Mouse (Mus musculus): ENCODE measurements at regions not wholly inside any gene's neighbourhood (a gene's known extent, or its start where the extent isn't known, plus 50 kb on each side); places are given as distances from the start of the nearest gene placed in this dataset.

DNA sequence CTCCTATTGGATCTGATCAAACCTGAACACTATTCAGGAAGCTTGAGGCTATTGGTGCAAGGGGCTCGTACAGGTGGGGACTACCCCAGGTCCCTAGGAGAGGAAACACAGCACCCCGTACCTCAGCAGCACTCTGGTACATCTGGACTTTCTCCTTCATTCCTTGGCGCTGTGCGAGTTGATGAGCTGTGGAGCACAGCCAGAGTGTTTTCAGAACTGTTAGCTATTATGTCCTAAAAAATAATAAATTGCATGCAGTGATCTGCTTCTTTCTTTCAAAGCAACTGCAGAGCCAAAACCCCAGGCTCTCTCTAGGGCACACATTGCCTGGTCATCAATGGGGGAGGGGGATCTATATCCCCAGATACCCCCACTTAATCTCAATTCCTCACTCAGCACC lies 122.6 kb downstream of the Gm12728 start:
- DNase-seq (ENCODE audit: low spot score): no peak

DNA sequence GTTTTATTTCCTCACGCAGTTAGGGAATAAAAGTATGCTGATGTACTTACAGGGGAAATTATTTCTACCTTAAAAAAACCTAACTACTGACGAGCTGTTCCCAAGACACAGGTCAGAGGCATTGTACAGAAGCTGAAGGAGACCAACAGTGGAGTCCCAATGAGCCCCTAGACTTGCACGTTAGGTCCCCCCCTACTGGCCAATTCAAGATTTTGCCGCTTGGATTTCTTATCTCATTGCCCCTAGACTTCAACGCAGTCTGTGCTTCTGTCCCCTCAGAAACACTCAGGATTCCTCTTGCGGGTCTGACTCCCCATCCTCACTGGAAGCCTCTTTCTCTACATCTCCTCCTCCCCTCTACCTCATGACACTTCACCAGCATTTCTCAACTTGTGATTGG lies 125.3 kb downstream of the Gm12728 start:
- no peak for DNase-seq (ENCODE audit: low spot score)

DNA sequence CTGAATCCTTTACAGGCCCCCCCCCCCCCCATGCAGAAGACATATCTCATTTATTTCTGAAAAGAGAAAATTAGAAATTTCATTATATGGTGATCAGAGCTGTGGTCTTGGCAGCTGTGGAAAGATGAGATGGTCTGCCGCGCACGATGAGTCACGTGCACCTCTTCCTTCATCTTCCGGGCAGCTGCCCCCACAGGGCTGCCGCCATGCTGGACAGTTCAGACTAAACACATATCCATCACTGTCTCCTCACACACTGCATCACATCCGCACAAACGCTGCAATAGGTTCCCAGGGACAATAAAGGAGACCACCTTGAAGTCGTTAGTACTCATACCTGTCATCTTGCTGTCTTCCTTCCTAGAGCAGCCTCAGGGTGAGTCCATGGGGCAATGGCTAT lies 126.6 kb downstream of the Gm12728 start:
- no peak for DNase-seq (ENCODE audit: low spot score)

DNA sequence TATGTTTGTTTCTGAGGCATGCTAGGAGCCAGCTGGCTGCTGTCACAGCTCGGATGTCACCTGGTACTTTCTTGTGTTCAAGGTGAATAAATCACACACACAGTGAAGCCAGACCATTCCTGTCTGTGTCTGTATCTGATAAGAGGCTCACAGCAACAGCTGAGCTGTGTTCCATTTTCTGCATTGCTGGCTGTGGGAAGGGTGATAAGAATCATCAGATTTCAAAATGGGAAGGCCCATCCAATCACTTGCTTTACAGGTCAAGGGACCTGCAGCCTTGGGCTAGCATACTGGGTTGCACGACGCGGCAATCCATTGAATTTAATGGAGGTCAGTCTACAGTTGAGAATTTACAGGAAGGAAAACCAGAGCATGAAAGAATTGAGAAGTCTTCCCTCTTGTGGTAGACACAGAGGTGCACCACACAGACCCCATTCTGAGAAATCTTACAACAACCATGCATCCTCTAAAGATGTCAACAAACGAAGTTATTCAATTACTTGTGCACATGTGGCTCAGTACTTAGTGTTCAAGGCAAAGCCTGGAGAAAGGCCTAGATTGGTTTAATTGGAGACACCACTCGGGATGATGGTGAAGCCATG lies 135.2 kb downstream of the Gm12728 start:
- no peak for DNase-seq (ENCODE audit: low spot score)

DNA sequence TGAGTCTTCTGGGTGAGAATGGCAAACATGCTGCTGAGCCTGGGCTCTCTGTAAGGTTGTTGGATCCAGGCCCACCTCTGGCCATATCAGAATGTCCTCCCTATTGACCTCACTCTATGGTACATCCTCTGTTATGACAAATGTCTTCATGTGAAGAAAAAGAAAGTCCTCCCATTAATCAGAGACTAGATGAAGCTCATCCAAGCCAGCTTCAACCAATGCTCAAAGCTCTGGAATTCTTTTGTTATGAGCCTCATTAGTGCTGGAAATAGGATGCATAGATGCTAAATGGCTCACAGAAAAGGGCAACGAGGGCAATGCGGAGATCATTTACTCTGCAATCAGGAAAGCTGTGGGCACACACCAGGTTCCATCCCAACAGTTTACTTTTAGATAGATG lies 135.8 kb downstream of the Gm12728 start:
- no peak for DNase-seq (ENCODE audit: low spot score)

DNA sequence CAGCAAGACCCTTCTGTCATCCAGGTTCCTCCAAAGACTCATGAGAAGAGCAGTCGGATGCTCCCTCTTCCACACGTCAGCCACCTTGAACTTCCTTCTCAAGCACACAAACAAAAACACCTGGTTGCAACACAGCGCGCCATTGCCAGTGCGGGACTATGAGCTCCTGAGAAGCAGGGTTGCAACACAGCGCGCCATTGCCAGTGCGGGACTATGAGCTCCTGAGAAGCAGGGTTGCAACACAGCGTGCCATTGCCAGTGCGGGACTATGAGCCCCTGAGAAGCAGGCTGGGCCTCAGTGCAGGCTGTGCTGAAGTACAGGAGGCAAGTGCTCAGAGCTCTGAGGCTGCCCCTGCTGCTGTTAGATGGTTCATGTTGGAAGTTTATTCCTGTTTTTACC lies 140.0 kb downstream of the Gm12728 start:
- DNase-seq (ENCODE audit: low spot score): no peak

DNA sequence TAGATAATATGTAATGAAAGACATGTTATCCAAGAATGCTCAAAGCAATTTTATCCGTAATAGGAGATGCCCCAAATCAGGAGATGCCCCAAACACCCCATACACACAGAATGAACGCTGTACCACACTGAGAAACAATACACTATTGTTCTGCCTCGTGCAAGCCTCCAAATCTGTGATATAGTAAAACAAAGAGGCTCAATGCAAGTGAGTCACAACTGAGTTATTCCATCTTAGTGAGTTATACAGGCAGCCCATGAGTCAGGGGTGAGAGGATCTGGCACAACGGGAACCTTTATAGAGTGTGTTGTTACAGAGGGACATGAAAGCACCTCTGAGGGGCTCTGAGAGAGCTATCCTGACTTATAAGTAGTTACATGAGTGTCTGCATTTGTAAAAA lies 145.3 kb downstream of the Gm12728 start:
- no peak for DNase-seq (ENCODE audit: low spot score)

DNA sequence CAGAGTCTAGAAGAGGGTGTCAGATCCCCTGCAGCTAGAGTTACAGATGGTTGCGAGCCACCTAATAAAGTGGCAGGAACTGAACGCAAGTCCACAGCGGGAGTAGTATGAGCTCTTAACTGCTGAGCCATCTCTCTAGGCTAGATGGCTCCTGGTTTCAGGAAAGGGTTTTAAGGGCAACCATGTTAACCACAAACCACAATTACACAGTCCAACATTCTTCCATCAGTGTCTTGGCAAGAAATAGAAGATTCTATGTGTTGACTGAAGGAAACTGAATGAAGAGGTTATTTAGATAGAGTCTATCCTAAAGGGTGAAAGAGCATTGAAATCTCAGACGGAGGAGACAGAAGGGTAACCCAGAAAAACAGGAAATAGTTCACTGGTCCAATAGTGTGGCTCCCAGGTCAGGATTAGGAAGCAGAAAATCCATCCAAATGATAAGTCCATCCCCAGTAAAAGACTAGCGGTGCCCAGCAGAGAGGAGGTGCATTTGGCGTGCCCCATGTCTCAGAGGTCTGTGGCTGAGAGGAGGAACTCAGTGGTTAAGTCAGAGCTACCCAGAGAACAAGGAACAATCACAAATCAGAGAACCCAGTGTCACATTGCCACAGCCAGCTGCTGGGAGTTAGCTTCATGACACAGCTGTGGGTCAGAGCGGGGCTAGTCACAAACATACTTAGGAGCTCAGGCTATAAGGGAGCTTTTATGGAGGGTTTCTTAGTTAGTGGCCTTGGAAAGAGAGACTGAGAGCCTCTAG lies 147.3 kb downstream of the Gm12728 start:
- DNase-seq (ENCODE audit: low spot score): no peak

DNA sequence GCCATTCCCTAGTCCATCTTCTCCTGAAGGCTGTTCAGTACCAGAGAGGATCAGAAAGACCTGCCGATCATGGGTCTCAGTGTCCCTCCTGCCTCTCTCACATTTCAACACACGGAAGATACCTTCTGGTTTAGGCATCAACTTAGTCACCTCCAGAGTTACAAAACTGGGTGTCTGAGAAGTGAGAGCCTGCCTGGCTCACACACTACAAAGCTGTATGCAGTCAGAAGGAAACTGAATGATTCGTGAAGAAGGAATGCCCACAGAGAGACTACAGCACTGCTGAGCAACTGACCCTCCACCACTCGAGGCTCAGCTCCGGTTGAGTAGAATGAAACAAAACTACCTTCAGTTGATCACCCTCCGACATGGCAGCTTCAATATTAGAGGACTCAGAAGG lies 147.9 kb downstream of the Gm12728 start:
- DNase-seq (ENCODE audit: low spot score): no peak

DNA sequence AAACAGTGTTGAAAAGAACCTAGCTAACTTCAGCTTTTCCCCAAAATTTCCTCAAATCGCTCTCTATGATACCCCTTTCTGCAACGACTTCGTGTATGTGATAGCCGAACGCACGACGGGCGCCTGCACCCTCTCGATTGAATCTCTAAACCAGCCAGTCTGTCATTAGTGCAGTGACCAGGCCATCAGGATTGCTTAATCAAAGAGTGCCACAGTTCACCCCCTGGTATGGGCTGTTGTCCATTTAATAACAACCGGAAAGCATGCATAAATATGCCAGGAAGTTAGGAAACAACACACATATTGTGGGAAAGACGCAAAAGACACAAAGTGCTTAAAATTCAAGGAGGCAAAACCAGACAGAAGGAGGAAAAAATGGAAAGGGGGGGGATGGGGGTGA lies 149.2 kb downstream of the Gm12728 start:
- no peak for DNase-seq (ENCODE audit: low spot score)

DNA sequence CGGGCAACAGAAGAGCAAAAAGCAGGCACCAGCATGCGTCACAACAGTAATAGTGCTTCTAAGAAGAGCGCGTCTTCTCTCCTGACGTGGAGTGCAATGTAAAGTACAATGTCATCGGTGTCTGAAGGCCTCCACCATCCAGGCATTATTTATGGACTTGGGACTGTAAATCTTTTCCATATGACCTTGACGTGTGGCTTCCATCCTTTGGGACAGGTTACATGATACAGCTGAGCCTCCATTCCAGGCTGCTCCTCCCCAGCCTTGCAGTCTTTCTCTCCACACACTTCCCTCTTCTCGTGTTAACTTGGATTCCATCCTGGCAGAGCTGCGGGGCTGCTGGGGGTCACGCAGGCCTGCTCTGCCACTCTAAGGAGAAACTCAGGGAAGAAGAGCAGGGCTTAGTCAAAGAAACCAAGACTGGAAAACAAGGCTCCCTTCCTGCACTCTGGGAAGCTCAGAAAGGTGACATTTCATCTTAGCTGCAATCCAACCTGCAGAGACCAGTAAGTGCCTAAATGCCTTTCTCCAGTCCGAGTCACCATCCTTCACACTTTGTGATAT lies 150.0 kb downstream of the Gm12728 start:
- no peak for DNase-seq (ENCODE audit: low spot score)

DNA sequence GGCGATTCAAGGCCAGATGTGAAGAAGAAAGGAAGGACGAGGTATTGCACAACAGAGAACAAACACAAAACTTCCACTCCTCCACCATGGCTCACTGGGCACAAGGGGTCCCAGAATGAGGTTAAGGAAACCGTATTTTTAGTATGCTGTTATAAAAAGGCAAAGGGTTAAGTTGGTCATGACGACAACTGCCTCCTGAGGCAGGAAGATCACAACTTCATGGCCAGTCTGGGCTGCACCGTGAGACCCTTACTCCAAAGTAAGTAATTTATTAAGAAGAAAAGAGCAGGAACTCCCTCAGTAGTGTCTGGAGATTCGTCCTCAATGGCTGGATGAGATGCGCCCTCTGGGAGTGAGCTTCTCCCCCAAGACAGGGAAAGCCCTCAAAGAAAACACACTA lies 151.2 kb downstream of the Gm12728 start:
- no peak for DNase-seq (ENCODE audit: low spot score)

DNA sequence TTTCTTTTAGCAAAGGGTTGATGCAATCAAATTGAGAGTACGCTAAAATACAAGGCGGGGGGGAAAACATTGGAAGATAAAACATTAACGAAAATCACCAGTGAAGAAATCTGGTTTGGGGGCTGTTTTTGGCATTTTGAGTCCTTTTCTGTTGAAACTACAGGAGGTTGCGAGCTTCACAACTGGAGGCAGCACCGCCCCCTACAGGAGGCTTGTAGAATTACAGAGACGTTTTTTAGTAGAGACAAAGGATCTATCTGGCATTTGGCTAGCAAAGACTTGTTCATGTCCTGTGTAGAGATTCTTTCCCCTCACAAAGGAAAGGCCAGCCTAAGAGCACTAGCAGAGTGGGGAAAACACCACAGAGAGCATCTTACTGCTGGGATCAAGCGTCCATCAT lies 152.1 kb downstream of the Gm12728 start:
- no peak for DNase-seq (ENCODE audit: low spot score)

DNA sequence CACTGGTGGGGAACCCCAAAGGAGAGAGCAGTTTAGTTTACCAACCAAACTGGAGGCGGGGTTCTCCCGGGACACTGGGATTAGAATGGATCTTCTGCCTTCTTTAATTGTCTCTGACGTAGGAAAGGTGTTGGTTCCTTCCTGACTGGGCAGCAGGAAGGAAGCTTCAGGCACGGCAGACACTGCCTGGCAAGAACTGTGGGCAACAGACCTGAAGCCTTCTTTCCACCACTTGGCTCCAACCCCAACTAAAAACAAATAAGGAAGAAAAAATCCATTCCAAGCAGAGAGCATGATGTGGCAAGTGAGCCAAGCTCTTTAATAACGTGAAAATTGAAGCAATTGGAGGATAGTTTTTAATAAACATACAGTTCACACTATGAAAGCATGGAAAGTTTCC lies 155.3 kb downstream of the Gm12728 start:
- no peak for DNase-seq (ENCODE audit: low spot score)

DNA sequence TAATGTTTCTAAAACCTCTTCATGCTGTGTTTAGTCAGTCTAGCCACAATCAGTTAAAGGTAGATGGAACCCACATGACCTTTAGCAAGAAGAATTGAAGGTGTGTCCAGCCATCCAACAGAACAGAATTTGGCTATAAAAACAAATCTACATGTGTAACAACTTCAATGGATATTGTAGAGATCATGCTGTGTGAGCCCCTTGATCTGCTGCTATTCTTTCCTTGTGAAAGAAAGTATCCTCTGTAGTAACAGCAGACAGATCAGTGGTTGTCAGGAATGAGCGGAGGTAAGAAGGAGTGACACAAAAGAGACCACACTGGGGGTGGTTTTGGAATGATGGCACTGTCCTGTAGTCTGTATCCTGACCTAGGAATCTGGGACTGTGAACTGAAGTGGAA lies 156.3 kb downstream of the Gm12728 start:
- DNase-seq (ENCODE audit: low spot score): no peak

DNA sequence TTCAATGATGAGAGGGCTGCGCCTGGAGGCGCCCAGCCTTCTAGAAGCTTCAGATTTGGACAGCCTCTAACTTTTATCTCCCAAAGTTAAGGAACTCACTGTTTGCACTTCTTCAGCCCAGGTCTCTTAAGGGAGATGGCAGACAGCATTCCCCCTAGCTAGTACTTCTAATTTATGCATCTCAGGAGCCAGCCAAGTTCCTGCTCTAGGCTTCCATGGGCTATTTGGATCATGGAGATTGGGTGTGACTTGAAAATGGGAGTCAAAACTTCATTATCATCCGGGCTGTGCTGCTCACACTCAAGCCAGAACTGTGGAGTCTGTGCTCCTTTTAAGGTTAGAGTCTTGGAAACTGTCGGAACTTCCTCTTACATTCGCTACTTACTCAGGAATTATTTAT lies 158.7 kb downstream of the Gm12728 start:
- no peak for DNase-seq (ENCODE audit: low spot score)

DNA sequence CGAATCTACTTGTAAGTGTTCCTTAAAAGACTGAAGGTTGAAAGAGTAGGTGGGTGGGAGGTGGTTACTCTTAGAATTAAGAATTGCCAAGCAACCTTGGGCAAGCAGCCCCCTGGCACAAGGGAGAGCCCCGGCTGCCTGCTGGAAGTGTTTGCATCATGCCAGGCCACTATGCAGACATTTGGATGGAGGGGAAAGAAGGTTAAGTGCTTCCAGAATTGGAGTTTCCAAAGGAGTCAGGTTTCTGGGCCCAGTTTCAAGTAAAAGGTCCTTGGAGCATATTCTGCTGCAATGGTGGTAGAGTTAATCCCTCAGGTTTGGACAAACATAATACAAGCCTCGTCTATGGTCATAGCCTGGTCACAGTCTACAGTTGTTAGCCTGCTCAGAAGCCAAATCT lies 162.7 kb downstream of the Gm12728 start:
- DNase-seq (ENCODE audit: low spot score): no peak

DNA sequence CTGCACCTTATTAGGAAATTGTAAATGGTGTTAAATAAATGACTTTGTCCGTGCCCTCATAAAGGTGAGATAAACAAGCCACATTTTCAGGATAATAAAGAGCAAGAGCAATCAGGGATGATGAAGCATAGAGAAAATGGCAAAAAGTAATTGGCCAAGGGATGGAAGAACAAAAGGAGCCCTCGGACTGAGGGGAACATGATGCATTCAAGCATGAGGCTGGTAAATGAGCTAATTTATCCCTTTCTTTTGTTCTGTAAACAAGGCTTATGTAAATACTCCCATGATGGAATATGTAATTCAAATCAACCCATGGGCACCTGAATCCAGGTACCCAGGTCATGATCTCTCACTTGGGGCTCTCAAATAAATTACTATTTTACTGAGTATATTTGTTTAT lies 166.8 kb downstream of the Gm12728 start:
- DNase-seq (ENCODE audit: low spot score): no peak

DNA sequence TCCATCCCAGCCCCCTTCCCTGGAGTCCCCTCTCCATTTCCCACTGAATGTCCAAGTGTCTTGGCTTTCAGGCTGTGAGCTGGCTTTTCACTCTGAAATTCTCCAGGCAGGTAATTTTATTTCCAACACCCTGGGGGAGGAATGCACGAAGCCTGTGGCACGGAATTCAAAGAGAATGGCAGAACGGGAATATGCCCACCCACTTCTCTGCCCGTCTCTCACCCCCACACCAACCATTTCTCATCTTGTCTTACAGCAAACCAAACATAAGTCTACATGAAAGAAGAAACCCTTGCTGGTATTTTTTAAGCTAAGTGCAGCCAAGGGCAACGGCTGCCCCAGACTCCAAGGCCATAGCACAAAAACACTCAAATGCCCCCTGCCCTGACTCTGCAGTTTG lies 168.7 kb downstream of the Gm12728 start:
- DNase-seq (ENCODE audit: low spot score): no peak

DNA sequence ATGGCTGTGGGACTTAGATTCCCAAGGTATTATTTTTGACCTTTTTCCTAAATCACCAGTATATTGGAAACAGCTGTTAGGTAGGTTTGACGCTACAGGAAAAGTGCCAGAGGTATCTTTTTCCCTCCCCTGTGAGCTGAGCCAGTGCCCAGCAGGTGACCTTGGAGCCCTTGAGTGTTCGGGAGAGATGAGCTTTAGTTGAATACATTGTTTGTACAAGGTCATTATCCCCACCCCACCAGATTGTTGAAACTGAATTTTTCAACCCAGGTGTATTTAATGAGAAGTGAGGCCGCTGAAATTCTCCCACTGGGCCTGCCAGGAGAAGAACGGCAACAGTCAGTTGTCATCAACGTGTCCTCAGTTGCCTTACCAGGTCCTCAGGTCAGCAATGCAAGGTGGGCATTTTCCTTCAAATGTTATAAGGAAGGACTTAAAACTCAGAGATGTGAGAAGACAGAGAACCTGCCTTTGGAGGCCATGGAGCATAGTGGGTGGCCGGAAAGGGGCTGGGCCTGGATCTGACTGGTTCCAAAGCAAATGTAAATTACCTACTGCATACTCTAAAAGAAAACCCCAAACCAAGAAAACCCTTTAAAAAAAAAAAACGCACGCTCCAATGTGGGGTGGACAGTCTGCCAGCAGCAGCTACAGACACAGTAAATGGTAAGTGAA lies 172.2 kb downstream of the Gm12728 start:
- no peak for DNase-seq (ENCODE audit: low spot score)

DNA sequence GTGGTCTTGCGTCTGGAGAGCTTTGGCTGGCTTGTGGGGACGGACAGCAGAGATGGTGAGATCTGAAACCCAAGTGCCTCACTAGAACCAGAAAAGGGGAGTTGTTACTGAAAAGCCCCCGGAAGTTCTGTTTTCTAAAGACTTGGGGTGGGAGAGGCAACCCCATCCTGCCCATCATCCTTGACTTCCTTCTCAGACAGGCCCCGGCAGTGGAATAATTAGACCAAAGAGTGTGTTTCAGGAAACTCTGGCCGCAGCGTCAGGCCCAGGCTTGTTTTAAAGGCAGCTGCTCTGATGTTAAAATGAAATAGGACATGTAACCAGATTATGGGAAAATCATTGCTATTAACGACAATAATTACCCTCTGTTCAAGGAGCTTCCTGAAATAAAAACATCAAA lies 172.9 kb downstream of the Gm12728 start:
- DNase-seq (ENCODE audit: low spot score): no peak

DNA sequence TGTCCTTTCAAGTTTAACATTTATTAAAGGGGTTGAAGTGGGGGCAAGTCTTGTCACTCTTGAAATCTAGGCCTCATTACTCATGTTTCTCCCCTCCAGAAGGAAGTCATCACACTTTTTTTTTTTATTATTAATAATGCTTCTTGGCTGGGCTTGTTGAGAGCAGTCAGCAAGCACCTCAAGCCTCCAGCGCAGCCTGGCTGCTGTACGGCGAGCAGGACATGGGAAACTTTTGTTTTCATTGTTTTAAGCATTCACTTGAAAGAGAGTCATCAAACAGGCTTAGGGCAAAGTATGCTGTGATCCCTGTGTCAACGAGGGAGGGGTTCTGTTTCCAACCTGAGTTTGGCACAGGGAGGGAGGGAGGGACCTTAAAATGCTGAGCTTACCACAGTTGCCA lies 178.7 kb downstream of the Gm12728 start:
- no peak for DNase-seq (ENCODE audit: low spot score)

DNA sequence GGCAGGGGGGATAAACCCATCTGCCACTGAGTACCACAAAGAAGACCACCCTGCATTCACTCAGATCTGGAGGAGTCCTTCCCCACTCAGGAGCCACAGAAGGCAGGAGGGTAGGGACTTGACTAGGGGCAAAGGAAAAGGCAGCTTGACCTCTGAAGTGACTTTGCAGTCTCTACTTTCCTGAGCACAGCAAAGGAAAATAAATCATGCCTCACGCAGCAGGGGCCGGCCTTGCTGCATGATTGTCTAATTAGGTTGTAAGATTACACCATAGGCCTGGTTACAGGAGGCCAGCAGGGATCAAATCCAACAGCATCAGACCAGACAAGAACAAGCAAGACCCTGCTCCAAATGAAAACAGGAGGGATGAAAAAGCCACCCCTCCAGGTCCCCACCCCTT lies 180.0 kb downstream of the Gm12728 start:
- no peak for DNase-seq (ENCODE audit: low spot score)
